Mouse (Mus musculus) stomach, postnatal 0 days (tissue): ENCODE measurements around the gene Dst.

Experiments
- CTCF ChIP-seq: IDR thresholded peaks from 2 replicates; pipeline ENCODE4 v1.5.1; 2016; ENCODE audit warnings: antibody characterized with exemption, low read depth, mild to moderate bottlenecking, moderate library complexity
- EP300 ChIP-seq: optimal IDR thresholded peaks from 2 replicates; pipeline ENCODE3; 2016; ENCODE audit warnings: antibody characterized with exemption

DNA sequence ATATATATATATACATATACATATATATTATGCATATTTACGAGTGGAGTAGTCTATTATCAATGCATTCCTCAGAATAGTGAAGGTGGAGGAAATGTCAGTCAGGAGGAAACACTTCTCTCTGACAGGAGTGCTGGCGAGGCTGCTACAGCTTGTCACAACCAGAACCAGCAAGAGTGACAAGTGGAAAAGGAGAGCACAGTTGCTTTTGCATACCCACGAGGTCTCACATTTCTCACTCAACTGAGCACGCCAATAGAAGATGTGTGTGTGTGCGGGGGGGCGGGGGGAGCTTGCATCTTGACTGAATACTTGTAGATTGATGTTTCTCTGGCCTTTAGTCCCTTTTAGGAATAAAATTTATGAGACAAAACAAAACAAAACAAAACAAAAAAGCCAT, 11.9 kb upstream of the Dst start:
- TF ChIP-seq CTCF (no peak), EP300 (no peak)
